Mouse (Mus musculus): ENCODE measurements around the gene Prkaa2. TPM values are rescaled to one million over a fixed set of nuclear protein-coding genes. Genes with fewer than 3 reads are reported as not detected.

Gene Prkaa2
- total RNA-seq, 2 experiments from 2014 or later: 0.04 TPM; not detected in 1

Other genes with a start within 250 kb of the Prkaa2 start
- gene C8a, start 233.5 kb downstream of the Prkaa2 start, total RNA-seq (2015): not detected in 2 replicates
- not detected in 2 replicates for gene C8a, start 233.5 kb downstream of the Prkaa2 start, total RNA-seq (2017)
- 0.36 TPM in 1 of 2 replicates, not detected in the other for gene Fyb2, start 196.4 kb downstream of the Prkaa2 start, total RNA-seq (2015)
- gene Fyb2, start 196.4 kb downstream of the Prkaa2 start, total RNA-seq (2017): not detected in 2 replicates
- 0.29 and 0.48 TPM in 2 replicates for gene Plpp3, start 47.5 kb upstream of the Prkaa2 start, total RNA-seq (2015)
- gene Plpp3, start 47.5 kb upstream of the Prkaa2 start, total RNA-seq (2017): 0.29 and 0.37 TPM in 2 replicates